Mouse (Mus musculus): ENCODE measurements around the gene Ccng2.

The Ccng2 gene

DNA sequence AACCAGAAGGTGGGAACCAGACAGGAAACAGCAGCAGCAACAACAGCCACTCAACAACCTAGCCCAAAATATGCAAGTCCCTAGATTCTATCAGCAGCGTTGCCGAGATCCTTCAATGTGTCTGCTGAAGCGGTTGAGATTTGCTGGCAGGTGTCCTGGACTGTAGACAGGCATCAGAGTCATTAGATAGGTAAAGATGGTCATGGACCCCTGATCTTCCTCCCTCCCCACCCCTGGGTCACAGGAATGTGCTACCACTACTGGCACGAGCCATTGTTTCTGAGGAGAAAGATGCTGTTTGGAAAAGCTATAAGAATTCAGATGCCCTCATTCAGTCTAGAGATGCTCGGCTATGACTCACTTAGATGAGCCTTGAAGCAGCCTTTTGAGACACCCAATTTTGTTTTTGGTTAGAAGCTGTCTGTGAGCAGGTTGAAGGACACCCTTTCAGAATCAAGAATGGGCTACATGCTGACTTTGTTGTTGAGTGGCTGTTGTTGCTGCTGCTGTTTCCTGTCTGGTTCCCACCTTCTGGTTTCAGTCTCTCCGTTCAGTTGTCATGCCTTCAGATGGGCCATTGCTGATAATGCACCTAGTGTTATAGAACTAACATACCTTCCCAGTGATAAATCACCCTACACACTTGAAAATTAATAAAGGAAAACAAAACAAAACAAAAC lies 3.5 kb upstream of the Ccng2 start:
- no peak for DNase-seq (ENCODE audit: low spot score in 2 of 2)

DNA sequence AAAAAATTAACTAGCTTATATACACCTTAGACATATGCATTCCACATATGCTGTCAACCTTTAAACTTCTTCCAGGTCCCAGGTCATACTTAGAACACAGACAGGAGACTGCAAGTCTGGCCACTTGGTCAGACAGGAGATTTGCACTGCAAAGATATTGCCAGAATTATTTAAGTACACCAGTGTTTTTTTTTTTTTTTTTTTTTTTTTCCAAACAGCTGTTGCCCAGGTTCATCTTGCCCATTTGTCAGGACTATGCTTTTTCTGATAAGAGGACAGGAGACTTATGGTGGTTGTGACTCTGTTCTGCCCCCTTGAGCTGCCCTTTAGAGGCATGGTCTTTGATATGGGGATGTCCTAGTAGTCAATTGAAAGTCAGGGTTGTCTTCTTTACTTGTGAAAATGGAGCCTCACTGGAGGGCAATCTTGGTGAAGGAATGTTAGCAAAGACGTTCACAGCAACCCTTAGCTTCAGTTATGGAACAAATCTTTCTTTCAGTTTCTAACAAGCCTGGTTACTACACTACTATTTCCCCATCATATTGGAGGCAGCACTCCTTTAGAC lies 2.8 kb upstream of the Ccng2 start:
- DNase-seq (ENCODE audit: low spot score in 2 of 2): no peak

DNA sequence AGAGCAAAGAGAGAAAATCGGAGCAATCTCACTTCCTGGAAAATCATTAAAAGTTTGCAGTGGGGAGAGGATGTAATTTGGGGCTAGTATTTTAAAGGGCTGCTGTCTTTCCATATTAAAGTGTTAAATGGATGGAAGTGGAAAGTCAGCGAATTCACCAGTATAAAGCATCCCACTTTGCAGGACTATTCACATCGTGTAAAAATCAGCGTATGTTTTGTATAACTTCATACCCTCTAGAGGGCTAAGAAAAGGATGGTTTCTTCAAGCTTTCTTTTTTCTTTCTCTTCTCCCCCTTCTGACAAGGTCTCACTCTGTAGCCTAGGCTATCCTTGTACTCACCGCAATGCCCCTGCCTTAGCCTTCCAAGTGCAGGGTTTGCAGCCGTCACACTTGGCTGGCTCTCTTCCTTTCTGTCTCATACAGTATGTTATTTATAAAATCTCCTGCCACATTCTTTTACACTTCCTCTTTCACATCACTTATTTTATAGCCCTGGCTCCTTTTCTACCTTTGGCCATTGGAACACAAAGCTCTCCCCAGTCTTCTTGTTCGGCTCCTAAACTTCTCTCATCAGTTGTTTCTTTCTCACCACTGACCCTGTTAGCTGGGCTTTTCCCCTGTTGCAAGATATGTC lies 1.8 kb upstream of the Ccng2 start:
- DNase-seq (ENCODE audit: low spot score in 2 of 2): no peak

DNA sequence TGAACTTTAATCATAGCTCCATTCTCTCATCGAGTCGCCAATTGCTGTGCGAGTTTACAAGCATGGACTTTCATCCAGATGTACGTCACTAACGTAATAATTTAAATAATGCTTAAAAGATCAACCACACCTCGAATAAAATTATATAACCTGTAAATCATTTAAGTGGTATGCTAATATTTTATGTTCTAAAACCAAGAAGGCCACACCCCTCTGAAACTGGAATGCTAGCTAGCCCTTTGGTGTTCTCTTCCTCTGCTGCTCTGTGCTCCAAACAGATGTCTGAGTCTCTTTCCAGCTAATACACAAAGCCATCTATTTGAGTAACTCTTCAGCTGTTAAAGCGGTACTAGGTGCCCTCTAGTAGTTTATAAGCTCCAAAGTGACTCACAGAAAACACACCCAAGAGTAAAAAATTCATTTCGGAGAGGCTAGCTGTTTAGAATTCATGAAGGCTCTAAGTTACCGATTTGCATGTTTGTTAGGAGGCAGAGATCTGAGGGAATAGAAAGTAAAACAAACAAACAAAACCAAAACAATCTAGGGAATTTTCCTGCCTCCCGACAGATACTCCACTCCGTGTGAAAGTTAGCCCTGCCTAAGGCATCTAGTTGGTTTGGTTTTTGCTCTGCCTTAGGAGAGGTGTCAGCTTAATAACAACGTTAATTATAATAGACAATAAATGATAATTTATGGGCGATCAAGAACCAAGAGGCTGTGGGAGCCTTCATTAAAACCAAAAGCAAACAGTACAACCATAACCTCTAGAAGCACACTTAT lies 1.1 kb upstream of the Ccng2 start:
- DNase-seq (ENCODE audit: low spot score in 2 of 2): no peak

DNA sequence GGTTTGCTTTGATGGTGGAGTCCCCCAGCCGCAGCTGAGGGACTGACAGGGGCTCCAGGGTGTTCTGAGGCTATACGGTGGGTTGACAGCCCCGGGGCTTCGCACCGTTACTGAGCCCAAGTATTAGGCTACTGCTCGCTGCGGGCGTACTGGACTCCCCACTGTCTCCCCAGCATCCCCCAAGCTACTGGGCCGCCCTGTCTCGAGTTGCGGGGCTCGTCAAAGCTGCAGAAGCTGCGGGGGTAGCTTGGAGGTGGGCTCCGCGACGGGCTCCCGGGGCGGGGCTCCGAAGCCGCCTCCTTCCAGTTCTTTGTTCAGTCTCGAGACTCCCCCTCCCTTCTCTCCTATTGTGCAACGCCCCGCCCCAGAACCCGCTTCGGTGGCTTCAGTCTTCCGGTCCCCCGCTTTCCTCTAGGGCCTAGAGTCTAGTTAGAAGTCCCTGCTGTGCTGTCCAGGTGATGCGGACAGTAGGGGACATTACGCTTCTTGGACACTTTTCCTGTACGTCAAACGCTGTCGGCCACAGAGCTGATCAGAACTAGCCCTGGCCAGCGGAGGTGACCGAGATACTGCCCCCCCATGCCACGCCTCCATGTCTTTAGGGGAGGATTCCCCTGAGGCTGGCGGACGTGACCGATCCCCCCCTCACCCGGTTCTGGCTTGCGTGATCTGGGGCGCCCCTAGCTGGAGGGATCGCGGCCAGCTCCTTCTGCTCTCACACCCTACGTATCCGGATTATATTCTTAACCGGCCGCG lies 972 bp downstream of the Ccng2 start:
- peak; percentile 73 to 76 for DNase-seq (ENCODE audit: low spot score in 2 of 2)

DNA sequence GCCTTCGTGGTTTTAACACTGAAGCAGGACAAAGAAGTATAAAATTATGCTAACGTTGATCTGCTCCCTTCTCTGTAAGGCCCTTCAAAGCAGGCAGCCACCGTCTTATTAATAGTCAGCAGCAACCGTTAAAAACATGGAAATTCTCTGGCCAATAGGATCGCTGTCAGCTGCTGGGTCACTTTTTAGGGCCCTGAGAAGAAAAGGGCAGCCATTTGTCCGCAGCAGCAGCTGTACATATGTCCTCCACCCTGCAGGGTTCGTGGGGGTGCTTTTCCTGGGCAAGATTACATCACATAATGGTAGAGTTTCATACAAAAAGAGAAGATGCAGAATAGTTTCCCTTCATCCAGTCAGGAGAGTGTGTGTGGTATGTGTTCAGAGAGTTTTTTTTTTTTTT lies 3.0 kb downstream of the Ccng2 start:
- DNase-seq (ENCODE audit: low spot score in 2 of 2): no peak

DNA sequence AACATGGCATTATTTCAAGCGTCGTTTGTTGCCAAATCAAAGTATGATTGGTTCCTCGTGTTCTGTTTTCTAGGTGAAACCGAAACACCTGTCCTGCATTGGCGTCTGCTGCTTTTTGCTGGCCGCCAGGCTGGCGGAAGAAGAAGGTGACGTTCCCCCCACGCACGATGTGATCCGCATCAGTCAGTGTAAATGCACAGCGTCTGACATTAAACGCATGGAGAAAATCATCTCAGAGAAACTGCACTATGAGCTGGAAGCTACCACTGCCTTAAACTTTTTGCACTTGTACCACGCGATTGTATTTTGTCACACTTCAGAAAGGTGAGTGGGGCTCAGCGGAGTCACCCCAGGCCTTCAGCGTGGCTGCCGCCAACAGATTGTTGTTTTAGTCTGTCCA lies 3.7 kb downstream of the Ccng2 start:
- no peak for DNase-seq (ENCODE audit: low spot score in 2 of 2)

DNA sequence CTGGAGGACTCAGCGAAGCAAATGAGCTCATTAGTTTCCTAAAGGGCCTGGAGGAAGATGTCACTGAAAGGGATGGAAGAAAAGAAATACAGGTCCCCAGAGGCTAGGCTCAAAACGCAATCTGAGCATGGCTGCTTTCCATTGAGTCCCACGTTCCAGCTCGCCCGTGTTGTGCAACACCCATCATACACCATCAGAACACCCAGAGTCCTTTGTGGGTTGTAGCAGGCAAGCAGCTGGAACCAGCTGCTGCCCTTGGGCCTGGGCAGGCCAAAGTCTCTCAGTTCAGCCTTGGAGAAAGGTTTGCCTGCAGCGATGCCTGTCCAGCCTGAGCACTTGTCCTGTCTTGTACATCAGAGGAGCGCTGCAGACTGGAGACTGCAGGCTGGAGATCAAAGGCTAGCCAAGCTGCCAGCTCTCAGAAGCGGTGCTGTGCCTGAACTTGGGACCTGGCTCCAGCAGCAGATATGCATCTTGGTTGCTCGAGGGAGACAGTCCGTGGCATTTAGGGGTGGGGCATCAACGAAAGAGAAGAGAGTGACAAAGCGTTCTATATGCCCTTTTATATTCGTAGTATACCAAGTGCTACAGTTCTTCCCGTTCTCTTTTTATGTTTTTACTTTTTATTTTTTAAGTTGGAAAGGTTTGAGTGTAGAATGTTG lies 15.5 kb downstream of the Ccng2 start:
- DNase-seq (ENCODE audit: low spot score in 2 of 2): peak in 1 of 2 experiments; percentile 69

DNA sequence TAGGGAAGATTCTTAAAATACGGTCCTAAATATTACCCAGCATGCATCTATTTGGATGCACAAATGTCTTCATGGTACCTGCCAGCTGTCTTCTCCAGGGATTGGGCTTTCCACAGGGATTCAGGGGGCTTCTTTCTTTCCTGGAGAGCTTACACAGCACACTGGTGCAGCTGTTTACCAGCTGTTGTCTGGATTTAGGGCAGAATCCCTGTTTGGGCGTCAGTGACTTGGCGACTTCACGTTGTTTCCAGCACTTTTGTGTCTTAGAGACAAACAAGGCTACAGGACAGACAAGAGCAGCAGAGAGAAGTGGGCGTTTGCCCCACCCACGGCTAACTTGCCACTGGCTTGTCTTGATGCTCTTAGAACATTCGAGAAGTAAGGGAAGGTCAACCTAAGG lies 16.1 kb downstream of the Ccng2 start:
- DNase-seq (ENCODE audit: low spot score in 2 of 2): peak in 1 of 2 experiments; percentile 51

DNA sequence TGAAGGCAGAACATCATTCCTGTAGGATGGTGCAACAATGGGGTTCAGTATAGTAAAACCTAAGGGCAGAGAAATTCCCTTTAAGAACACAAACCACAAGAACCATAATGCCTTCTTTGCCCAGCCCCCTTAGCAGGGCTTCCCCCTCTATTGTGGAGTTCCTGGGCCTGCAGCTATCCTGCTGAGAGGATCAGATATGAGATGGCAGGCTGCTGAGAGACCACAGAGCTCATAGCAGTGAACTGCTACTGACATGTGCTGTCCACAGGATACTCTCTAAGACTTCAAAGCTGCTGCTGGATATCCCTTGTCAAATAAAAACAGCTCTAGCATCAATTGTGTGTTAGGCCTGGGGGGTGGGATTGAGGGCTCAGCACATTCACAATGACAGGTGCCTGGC lies 21.5 kb downstream of the Ccng2 start:
- no peak for DNase-seq (ENCODE audit: low spot score in 2 of 2)

DNA sequence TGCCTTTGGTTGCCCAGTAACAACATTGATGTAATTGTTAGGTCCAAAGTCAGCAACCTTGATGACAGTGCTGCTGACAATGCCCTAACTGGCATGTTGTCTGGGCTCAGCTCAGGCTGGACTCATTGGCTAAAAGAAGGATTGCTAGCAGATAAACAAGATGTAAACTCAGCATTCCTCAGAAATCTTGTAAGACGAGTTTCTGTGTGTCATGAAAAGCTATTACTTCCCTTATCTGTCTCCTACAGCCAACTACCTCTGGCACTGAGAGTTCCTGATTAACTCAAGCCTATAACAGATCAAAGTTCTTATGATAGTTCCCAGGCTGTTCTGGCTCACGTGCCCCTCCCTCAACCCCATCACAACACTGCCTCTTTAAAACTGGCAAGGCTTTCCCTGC lies 23.2 kb downstream of the Ccng2 start:
- DNase-seq (ENCODE audit: low spot score in 2 of 2): no peak

DNA sequence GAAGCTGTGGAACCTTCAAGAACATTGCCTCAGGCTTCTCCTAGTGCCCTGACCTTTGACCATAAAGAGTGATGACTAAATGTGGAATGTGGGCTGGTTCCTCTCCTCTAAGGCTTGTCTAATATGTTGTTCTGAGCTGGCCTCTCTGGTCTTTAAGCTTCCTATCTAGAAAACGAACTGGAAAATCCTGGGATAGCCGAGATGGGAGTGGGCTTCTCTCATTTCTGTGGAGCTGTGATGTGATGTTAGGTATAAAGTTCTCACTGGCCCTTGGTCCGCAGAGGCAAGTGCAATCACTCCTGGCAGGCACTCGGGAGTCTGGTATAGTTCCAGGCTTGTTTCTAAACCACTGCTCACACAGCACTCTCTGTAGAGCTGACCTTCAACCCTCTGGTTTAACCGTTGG lies 29.3 kb downstream of the Ccng2 start:
- no peak for DNase-seq (ENCODE audit: low spot score in 2 of 2)

DNA sequence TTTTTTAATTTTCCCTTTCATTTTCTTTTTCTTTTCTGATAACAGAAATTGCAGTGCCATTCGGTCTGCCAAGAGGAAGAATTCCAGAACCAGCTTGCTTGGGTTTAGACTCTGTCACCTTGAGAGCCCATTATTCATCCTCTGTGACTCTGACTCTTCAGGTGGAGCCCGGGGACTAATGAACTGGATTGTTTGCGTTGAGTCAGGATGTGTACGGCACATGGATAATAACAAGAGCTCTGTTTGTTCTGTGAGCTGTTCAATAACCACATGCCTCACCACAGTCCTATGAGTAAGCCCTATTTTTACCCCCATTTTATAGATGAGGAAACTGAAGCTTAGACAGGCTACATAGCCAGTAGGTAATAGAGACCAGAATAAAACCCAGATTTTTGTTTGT lies 29.7 kb downstream of the Ccng2 start:
- peak in 1 of 2 experiments; percentile 25 for DNase-seq (ENCODE audit: low spot score in 2 of 2)

DNA sequence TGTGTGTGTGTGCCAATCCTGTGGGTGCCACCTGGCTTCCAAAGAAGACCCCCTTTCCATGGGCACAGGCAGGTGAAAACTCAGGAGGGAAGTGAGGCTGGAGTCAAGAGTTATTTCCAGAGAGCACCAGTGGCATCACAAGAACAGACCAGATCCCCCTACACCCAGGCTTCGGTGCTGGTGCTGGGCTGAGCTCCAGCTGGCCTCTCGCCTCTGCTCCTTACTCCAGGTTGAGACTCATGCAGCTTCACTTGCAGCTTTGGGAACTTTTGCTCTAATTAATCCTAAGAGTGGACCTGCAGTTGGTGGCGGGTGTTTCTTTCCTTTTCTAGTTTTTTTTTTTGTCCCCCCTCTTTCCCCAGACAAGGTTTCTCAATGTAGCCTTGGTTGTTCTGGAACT lies 30.3 kb downstream of the Ccng2 start:
- DNase-seq (ENCODE audit: low spot score in 2 of 2): no peak

DNA sequence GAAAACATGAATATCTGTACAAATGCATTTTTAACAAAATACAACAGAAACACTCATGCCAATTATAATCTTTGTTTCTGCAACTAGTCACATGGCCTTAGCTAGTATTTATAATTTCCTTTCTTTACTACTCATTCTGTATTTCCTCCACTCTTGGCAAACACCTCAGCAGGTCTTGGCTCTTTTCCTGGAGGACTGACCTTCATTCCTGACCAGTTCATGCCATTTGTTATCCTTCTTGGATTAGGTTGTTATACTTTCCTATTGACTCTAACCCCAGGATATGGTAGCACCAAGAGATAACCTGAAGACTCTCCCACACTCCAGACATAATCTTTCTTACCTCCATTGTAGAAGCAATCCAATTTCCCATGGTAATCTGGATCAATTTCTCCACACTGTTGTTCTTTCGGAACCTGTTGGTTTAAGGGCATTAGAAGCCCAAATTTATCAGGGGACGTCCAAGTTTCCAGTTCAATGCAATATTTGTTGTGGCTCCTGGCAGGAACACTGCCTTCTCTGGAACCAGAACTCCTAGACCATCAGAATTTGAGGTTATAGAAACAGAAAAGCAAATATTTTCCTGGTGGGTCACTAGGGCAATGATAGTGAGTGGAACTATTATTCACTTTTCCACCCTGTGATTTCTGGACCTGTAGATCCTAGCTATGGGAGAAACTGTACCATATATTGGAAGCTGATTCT lies 38.2 kb downstream of the Ccng2 start:
- DNase-seq (ENCODE audit: low spot score in 2 of 2): no peak

DNA sequence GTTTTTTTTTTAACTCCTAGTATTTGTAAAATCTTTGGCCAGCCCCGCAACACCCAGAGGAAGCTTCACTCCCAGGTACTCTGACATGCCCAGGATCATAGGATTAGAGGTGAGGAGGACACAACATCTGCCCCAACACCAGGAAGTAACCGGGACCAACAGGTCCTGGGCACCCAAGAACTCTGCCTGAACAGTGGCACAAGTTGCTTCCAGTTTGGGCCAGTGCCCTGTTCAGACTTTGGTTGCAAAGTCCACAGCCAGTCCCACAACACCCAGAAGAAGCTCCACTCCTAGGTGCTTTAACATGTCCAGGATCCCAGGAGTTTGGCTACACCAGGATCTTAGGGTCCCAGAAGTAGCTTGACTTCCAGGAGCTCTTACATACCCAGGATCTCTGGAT lies 41.9 kb downstream of the Ccng2 start:
- no peak for DNase-seq (ENCODE audit: low spot score in 2 of 2)

DNA sequence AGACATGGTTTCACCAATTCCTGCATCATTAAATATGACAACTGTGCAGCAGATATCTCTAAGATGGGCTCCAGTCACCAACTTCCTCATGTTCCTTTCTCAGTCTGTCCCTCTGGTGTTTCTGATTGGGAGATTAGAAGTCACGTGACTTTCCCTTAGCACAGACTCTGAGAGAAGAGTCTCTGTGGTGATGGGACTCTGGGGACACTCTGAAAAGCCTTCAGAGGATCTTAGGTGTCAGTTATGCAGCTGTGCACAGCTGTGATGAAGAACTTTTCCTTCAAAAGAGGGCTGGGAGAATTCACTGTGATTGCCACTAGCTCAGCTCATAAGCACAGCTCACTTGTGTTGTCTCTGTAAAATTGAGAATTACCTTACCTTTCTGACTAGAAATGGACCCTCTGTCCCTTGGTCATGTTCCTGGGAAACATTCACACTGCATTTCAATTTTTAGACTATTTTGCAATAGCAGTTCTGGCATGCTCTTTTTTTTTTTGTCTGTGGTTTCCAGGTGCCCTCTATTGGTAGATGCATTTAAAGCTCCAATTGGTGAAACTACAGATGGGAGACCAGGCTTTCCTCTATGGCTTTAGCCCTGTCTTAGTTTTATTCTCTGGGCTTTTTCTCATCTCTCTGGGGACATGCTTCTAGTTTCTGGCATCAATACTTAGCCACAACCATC lies 56.4 kb downstream of the Ccng2 start:
- no peak for DNase-seq (ENCODE audit: low spot score in 2 of 2)
